Mouse (Mus musculus): ENCODE measurements around the gene Aoc2.
"Not testable (repeated sequence)": the region's sequence is repeated elsewhere in the genome, so short reads cannot be mapped to it uniquely, and the experiment has no call there.

Aoc2 gene

GRCm38 (mm10) chr11:101315082-101315650 is 9.7 kb upstream of the Aoc2 start:
- in situ Hi-C loops (cut with MboI; ENCODE audit: unreplicated experiment in 2 of 2), result no loop called here

GRCm38 (mm10) chr11:101315665-101316500 is 9.0 kb upstream of the Aoc2 start, which contains the start of gene Psme3:
TSS of gene Psme3 (plus strand) at chr11:101316213.
- in situ Hi-C loops (cut with MboI; ENCODE audit: unreplicated experiment in 2 of 2), result no loop called here

DNA sequence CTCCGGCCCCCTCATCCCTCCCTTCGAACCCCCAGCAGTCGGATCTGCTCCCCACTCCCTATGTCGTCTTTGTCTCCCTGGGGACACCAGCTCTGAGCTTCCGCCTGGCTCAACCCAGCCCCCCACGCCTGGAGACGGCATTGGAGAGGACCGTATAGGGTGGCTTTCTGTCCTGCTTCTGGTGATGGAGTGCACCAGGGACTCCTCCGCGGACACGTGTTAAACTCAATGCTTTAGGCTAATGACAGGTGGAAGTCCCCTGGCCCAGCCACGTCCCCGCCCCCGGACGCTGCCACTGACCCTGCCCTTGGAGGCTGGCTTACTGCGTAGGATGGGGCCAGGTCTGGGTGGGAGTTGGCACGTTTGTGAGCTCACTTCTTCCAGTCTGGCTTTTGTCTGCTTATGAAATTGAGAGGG is 8.4 kb upstream of the Aoc2 start:
- in situ Hi-C loops (cut with MboI; ENCODE audit: unreplicated experiment in 2 of 2), result no loop called here

DNA sequence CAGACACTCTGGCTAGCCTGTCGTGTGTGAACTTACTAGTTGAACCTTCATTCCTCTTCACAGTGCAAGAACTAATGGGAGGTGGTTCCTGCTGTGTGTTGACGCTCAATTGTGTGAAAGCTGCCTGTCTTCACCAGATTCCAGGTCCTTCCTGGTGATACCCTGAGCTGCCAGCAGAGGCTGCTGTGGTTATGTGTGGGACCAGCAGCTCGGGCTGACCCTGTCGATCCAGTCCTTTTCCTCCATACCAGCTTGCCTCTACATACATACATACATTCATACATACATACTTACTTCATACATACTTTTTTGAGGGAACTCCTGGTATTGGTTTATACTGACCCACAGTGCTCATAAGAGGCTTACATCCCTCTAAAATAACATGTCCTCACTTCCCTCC is 1.3 kb upstream of the Aoc2 start:
- in situ Hi-C loops (cut with MboI; ENCODE audit: unreplicated experiment in 2 of 2), result loop anchor here (5.0 to 10.0 kb wide), 2 partner anchors 74 to 111 kb away; no protein-coding TSS in a partner anchor

DNA sequence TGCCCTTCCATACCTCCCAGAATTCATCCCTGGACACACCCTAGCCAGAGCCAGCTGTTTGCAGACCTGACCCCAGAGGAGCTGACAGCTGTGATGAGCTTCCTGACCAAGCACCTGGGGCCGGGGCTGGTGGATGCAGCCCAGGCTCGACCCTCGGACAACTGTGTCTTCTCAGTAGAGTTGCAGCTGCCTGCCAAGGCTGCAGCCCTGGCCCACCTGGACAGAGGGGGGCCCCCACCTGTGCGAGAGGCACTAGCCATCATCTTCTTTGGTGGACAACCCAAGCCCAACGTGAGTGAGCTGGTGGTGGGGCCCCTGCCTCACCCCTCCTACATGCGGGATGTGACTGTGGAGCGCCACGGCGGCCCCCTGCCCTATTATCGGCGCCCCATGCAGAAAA is 338 bp downstream of the Aoc2 start:
- in situ Hi-C loops (cut with MboI; ENCODE audit: unreplicated experiment in 2 of 2), result loop anchor here in 1 of 2 experiments (10.0 kb wide), 1 partner anchor 110 kb away; no protein-coding TSS in a partner anchor

GRCm38 (mm10) chr11:101326147-101326546 is 1.3 kb downstream of the Aoc2 start:
- in situ Hi-C loops (cut with MboI; ENCODE audit: unreplicated experiment in 2 of 2), result loop anchor here in 1 of 2 experiments (10.0 kb wide), 1 partner anchor 109 kb away; no protein-coding TSS in a partner anchor

- in situ Hi-C loops (cut with MboI; ENCODE audit: unreplicated experiment in 2 of 2), result loop anchor here in 1 of 2 experiments (10.0 kb wide), 1 partner anchor 107 kb away; no protein-coding TSS in a partner anchor
Observed at GRCm38 (mm10) chr11:101327311-101327710, 2.4 kb downstream of the Aoc2 start.

DNA sequence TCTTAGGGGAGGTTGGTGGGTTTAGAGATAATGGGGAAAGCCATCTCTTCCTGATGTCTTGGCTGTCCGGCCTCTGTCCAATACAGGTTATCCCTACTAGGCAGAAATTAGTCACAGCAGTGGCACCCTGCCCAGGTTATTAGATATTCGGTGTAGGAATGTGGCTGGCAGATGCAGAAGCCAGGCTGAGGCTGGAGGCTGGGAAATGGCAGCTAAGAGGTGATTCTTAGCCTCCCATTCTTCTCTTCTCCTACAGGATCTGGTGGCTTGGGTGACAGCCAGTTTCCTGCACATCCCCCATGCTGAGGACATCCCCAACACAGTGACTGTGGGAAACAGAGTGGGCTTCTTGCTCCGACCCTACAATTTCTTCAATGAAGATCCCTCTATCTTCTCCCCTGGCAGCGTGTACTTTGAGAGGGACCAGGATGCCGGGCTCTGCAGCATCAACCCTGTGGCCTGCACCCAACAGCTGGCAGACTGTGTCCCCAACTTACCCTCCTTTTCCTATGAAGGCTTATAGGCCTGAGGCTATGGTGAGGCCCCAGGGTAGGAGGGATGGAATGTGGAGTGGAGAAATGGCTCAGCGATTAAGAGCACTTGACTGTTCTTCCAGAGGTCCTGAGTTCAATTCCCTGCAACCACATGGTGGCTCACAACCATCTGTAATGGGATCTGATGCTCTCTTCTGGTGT is 4.2 kb downstream of the Aoc2 start:
- in situ Hi-C loops (cut with MboI; ENCODE audit: unreplicated experiment in 2 of 2), result loop anchor here in 1 of 2 experiments (10.0 kb wide), 1 partner anchor 106 kb away; no protein-coding TSS in a partner anchor

- in situ Hi-C loops (cut with MboI; ENCODE audit: unreplicated experiment in 2 of 2), result no loop called here
Observed at GRCm38 (mm10) chr11:101330371-101330924, 5.6 kb downstream of the Aoc2 start, which contains the start of gene Aoc3. TSS of gene Aoc3 (plus strand) at chr11:101330605.

DNA sequence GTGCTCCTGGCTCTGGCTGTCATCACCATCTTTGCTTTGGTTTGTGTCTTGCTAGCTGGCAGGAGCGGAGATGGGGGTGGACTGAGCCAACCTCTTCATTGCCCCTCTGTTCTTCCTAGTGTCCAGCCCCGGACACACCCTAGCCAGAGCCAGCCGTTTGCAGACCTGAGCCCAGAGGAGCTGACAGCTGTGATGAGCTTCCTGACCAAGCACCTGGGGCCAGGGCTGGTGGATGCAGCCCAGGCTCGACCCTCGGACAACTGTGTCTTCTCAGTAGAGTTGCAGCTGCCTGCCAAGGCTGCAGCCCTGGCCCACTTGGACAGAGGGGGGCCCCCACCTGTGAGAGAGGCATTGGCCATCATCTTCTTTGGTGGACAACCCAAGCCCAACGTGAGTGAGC is 6.1 kb downstream of the Aoc2 start:
- in situ Hi-C loops (cut with MboI; ENCODE audit: unreplicated experiment in 2 of 2), result not testable (repeated sequence)

DNA sequence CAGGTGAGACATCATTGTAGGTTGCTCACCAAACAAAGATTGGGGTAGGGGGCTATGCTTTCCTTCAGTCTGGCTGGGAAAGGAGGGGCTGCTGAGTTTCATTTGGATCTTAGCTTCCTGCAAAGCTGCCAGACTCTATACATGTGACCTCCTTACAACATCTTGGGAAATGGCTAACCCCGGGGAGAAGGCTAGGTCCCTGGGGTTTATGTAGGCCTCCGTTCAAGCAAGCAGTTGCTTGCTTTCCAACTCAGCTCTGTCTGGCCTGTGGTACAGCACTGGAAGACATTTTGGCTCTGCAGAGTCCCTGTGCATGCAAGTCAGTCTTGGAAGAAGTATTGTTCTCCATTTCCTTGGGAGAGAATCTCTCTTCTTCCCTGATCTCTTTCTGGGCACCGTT is 7.7 kb downstream of the Aoc2 start:
- in situ Hi-C loops (cut with MboI; ENCODE audit: unreplicated experiment in 2 of 2), result no loop called here

GRCm38 (mm10) chr11:101334023-101334422 is 9.2 kb downstream of the Aoc2 start:
- in situ Hi-C loops (cut with MboI; ENCODE audit: unreplicated experiment in 2 of 2), result no loop called here

DNA sequence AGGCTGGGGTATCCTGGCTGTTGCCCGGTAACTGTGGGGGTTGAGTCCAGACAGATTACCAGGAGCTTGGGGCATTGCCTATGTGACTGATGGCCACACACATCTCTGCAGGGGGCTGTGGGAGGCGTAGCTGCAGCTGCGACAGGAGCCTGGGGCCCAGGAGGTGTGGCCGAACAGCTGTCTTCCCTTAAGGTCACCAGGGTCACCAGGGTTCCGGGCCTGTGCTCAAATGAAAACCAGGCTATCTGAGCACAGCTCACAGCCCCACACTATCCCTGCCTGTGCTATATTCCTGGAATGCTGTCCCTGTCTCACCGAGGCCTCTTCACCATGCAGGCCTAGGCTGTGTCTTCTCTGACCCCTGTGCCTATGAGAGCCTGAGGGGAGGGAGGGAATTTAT is 9.7 kb downstream of the Aoc2 start:
- in situ Hi-C loops (cut with MboI; ENCODE audit: unreplicated experiment in 2 of 2), result no loop called here

- in situ Hi-C loops (cut with MboI; ENCODE audit: unreplicated experiment in 2 of 2), result no loop called here
Observed at GRCm38 (mm10) chr11:101335685-101336084, 10.8 kb downstream of the Aoc2 start.

GRCm38 (mm10) chr11:101338123-101338760 is 13.4 kb downstream of the Aoc2 start:
- in situ Hi-C loops (cut with MboI; ENCODE audit: unreplicated experiment in 2 of 2), result no loop called here

- in situ Hi-C loops (cut with MboI; ENCODE audit: unreplicated experiment in 2 of 2), result no loop called here
Observed at GRCm38 (mm10) chr11:101347083-101347775, 22.4 kb downstream of the Aoc2 start.

- in situ Hi-C loops (cut with MboI; ENCODE audit: unreplicated experiment in 2 of 2), result no loop called here
Observed at GRCm38 (mm10) chr11:101348774-101349173, 23.9 kb downstream of the Aoc2 start.

DNA sequence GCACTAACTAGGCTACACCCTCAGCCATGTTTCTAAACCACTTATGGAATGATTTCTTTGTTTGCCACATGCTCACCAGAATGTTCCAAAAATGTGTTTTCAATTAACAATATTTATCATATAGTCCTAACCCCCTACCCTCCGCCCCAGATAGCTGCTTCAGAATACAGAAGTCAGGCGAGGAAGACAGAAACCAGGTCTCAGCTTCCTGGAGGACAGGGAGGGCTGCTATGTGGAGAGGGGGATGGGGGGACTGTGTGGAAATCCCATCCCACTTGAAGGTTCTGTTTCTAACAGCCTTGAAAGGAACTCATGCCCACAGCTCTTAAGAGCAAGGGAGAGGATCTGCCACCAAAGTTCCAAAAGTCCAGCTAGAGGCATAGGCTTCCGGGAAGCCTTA is 24.4 kb downstream of the Aoc2 start:
- in situ Hi-C loops (cut with MboI; ENCODE audit: unreplicated experiment in 2 of 2), result no loop called here

DNA sequence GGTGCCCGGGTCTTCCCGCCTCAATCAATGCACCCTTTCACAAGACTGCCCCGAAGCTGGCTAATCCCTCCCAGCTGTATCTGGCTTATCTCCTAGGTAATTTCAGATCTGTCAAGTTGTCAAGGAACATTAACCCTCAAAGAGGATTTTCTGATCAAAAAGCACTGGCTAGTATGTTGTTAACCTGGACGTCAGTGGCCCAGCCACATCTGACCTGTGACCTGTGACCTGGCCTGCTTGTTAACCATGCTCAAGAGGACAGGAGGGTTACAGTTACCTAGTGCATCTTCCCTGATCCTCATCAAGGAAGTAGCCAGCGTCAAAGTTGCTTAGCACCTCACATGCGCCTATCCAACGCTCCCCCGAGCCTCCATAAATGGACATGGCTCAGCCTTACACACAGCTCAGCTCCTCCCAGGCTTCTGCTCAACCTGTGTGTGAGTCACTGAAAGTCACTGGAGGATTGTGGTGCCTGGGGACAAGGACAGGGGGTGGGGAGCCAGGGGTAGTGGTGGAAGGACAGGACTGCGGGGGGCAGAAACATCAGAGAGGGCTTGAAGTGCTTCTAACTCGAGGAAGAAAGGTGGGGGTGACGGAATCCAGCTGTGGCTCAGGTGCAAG is 26.3 kb downstream of the Aoc2 start:
- in situ Hi-C loops (cut with MboI; ENCODE audit: unreplicated experiment in 2 of 2), result no loop called here

All from v-Abl transformed pro-B cells (cell line).